Mouse (Mus musculus) intestine, embryonic 16.5 days (tissue): Measurements from ENCODE around the gene Gm21760. TPM values are rescaled to one million over a fixed set of nuclear protein-coding genes. Genes with fewer than 3 reads are reported as not detected.
"Not testable (repeated sequence)": the region's sequence is repeated elsewhere in the genome, so short reads cannot be mapped to it uniquely, and the experiment has no call there.

ENCODE experiments used
- ATAC-seq: fragments of 200-750 bp; cut with Nextera tagmentation; 2 replicates; pipeline ENCODE4 v1.8.0; 2017; ENCODE audit warnings: moderate TSS enrichment, moderate library complexity
- H3K27ac ChIP-seq: fragments of 300-500 bp; sonication (generic); 2 replicates; pipeline ENCODE4 v1.5.1; 2014; ENCODE audit warnings: mild to moderate bottlenecking, low read length
- H3K27me3 ChIP-seq: fragments of 300-500 bp; sonication (generic); replicated peaks from 2 replicates; pipeline ENCODE4 v1.6.1; 2014; ENCODE audit warnings: low read length, control low read depth, mixed read lengths; ENCODE audit not compliant: control insufficient read depth, insufficient read depth
- H3K36me3 ChIP-seq: fragments of 300-500 bp; sonication (generic); 2 replicates; pipeline ENCODE4 v1.6.1; 2014; ENCODE audit warnings: low read length, control low read depth; ENCODE audit not compliant: control insufficient read depth, insufficient read depth
- H3K4me1 ChIP-seq: fragments of 300-500 bp; sonication (generic); 2 replicates; pipeline ENCODE4 v1.6.1; 2014; ENCODE audit warnings: low read length, control low read depth, mixed read lengths; ENCODE audit not compliant: control insufficient read depth, insufficient read depth
- H3K4me2 ChIP-seq: fragments of 300-500 bp; sonication (generic); 2 replicates; pipeline ENCODE4 v1.6.1; 2014; ENCODE audit warnings: low read depth, low read length, control low read depth
- H3K4me3 ChIP-seq: fragments of 300-500 bp; sonication (generic); 2 replicates; pipeline ENCODE4 v1.5.1; 2014; ENCODE audit warnings: mild to moderate bottlenecking, low read length
- H3K9ac ChIP-seq: fragments of 300-500 bp; sonication (generic); 2 replicates; pipeline ENCODE4 v1.6.1; 2014; ENCODE audit warnings: low read depth, low read length
- H3K9me3 ChIP-seq: fragments of 300-500 bp; sonication (generic); 2 replicates; pipeline ENCODE4 v1.6.1; 2016; ENCODE audit warnings: low read length, control low read depth; ENCODE audit not compliant: control insufficient read depth
- WGBS: fragments of 180-500 bp; shearing (Covaris S2); extraction: QIAGEN DNeasy Blood & Tissue Kit; methylation state at CpG from one replicate; pipeline ENCODE4 v1.1.7; 2014; 5-methylcytosine and 5-hydroxymethylcytosine counted together
- polyA plus RNA-seq: library from polyadenylated mRNA; unstranded; fragments of >200 nt; fragmentation: Nextera tagmentation; extraction: Ambion mirVana; gene quantifications from 2 replicates; pipeline ENCODE4 v1.2.1, GENCODE M21; 2015

Gm21760 gene
- polyA plus RNA-seq, result not detected in 2 replicates

DNA sequence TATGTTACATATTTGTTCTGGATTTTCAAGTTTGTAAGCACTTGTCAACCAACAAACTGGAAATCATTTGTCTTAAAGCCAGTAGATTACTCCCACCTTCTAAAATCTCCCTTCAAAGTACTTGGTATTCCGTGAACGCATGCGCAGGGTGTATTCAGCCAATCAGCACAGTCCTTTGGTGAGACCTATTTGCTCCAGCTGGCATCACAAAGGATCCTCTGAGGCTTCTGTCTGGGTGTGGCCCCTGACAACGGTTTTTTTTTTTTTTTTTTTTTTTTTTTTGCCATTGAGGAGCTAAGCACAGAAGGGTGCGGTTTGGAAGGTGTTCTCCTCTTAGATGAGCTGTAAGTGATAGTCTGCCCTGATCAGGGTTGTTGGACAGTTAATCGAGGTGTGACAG is at the start of gene Gm21760:
Gene Gm21760 (plus strand): TSS at position 301 of the 400 bp plus-strand sequence.
- not testable (repeated sequence) for H3K4me3 ChIP-seq, H3K4me1 ChIP-seq, H3K4me2 ChIP-seq, H3K9ac ChIP-seq, H3K9me3 ChIP-seq, ATAC-seq, H3K27ac ChIP-seq, H3K27me3 ChIP-seq, H3K36me3 ChIP-seq
- no CpG with 5 or more reads among the region's 6 CpGs for WGBS
